Mouse (Mus musculus): ENCODE results near the gene Itpk1.
A peak's percentile ranks its signal among the peaks of the same experiment; 100 is the strongest.

The Itpk1 gene

DNA sequence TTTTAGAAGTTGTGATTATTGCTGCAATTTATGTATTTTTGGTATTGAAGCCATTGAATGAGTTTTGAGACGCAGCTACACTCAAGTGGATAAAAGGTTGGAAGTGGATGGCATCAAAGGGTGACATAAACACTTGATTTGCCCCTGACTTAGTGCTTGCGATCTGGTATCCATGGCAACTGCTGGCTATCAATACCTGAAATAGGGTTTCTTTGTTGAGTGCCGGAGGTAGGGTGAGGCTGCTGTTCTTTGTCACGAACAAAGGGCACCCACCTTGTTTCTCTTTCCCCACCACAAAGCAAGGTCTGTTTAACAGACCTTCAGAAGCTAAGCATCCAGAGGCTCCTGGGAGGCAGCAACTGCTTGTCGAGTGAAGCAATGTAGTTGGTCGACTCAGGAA, 159.6 kb downstream of the Itpk1 start:
- no peak for DNase-seq

DNA sequence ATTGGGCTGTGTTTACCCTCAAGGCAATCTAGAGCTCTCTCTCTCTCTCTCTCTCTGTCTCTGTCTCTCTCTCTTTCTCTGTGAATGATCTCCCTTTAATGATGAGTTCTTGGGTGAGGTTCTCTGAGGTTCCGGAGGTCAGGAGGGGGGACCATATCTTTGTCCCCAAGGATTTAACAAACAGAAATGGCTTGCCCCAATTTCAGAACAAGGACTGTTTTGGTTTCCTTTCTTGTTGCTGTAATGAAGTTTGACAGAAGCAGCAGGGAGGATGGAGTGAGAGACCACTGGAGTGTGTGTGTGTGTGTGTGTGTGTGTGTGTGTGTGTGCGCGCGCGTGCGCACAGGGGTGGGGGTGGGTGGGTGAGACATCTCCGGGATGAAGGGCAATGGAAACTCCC, 163.6 kb downstream of the Itpk1 start:
- no peak for DNase-seq

DNA sequence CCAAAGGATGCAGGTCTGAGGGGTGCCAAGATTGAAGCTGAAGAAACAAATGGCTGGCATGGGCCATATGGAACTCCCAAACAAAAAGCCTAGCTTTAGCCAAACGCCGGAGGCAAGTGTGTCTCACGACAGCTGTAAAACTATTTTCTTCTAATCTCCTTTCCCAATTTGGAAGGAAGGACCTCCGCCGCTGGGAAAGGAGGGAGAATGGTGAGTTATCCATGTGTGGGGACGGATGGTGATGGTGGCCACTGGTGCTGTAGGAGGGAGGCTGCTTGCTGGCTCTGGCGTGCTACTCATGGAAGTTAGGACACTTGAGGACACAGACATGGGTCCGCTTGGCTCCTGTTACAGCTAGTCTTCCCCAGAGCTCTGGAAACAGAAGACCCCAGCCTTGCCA, 164.5 kb downstream of the Itpk1 start:
- DNase-seq, result no peak

DNA sequence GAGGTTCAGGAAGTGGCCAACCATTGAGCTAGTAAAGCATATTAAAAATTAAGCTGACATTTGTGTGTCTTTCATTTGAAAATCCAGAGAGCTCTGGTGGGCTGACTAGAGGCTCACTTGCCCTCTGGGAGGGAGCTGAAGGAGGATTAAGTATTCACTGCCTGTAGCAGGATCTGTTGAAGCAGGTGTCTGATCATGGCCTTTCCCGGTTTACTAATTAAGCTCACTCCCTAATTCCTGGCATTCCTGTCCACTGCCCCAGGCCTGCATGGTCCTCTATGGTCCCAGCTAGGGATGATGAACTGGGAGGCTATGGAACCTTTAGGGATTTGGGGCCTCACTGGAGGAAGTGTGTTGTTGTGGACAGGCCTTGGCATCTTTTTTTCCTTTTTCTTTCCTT, 168.9 kb downstream of the Itpk1 start:
- DNase-seq, result no peak

DNA sequence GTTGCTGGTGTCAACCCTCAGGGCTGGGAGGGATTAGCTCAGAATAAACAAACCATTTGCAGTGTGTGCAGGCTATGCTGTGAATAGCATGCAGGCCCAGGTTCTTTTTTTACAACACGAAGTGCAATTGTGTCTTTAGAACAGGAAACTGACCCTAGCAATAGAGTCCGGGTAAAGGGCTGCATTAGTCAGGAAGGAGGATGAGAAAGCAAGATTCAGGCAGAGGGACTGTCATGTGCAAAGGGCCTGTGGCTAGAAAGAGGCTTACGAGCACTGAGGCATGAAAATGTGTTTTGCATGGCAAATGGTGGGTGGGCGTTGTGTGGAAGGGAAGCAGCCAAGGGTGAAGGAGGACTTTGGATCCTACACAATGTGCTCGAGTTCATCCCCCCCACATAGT, 176.7 kb downstream of the Itpk1 start:
- no peak for DNase-seq

DNA sequence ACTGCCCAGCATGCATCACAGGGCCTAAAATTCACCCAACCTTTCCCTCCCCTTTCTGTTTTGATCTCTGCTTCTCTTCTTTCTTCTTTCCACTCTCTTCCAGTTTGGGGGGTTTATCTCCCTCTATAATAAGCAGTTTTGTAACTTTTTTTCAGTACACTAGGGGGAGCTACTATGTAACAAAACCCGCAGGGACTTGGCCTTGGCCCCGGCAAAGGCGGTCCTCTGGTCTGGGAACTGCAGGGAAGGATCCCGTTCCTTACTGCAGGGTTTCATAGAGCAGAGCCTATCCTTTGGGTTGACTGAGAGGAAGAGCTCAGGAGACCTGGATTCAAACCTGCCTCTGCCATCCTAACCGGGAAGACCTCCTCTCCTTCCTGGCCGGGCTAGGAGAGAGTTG, 180.0 kb downstream of the Itpk1 start:
- peak; percentile 28 for DNase-seq

DNA sequence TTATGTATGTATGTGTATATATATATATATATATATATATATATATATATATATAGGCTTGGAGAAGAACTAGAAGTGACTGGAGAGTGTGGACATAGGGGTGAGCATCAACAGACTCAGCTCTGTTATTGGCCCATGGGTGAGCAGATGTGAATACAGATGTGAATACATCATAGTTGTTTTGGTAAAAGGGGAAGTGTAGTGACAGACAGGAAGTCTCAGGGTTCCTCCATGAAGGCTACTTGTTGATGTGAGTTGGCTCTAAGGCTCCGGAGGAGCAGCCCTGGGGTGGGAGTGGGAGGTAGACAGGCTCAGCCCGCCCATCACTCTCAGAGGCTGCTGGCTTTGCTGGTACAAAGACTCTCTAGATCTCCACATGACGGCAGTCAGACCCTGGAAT, 180.5 kb downstream of the Itpk1 start:
- DNase-seq, result no peak

DNA sequence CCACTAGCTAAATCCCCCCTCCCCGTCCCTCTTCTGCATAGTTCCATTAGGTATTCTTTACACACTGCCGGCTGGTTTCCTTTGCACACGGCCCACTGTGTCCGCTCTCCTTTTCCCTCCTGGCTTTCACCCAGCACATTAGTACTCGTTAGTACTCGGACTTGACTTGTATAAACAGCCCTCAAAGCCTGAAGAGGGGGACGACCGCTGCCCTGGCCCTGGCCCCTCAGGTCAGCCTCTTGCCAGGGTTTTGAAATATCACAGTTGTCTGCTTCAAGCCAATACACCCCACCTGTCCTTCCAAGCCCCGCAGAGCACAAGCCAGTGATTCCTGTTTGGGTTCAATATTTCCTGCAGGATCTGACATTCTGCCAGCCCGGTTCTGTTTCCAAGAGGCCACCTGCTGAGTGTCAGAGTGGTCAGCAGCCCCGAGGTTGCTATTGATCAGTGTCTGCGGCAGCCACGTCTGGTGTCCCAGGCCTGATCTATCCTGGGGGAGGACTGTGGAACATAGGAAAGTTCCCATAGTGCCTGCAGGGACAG, 182.9 kb downstream of the Itpk1 start:
- DNase-seq, result no peak

DNA sequence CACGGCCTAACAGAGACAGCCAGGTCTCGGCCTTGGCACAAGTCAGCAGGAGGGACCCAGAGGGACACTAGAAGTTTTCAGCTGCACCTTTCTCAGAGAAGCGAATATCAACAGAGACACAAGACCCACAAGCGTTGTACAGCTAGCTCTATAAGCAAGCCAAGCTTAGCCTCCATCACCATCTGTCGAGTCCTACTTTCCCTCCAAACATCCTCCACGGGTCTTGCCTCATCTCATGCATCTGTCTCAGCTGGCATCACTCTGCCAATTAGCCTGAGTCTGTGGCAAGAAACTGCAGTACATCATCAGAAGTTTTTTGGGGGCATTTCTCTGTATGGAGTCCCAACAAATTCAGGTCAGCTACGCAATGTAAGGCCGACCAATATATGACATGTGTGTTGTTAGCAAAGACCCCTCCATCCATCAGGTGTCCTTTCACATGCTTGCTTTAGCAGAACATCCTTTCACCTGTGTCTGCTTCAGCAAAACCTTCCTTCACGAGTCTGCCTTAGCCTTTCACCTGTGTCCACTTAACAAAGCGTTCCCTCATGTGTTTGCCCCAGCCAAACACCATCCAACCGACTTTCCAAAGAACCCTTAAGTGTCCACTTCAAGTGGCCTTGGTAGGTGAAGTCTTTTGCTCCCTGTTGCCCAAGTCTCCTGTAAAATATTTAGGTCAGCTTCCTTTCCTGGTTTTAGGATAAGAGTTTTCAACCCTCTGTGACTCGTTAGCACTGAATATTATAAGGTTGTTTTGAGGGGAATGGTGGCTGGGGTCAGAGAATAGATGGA, 184.6 kb downstream of the Itpk1 start:
- DNase-seq, result no peak
